Mouse (Mus musculus): ENCODE measurements at regions not wholly inside any gene's neighbourhood (a gene's known extent, or its start where the extent isn't known, plus 50 kb on each side); places are given as distances from the start of the nearest gene placed in this dataset.

DNA sequence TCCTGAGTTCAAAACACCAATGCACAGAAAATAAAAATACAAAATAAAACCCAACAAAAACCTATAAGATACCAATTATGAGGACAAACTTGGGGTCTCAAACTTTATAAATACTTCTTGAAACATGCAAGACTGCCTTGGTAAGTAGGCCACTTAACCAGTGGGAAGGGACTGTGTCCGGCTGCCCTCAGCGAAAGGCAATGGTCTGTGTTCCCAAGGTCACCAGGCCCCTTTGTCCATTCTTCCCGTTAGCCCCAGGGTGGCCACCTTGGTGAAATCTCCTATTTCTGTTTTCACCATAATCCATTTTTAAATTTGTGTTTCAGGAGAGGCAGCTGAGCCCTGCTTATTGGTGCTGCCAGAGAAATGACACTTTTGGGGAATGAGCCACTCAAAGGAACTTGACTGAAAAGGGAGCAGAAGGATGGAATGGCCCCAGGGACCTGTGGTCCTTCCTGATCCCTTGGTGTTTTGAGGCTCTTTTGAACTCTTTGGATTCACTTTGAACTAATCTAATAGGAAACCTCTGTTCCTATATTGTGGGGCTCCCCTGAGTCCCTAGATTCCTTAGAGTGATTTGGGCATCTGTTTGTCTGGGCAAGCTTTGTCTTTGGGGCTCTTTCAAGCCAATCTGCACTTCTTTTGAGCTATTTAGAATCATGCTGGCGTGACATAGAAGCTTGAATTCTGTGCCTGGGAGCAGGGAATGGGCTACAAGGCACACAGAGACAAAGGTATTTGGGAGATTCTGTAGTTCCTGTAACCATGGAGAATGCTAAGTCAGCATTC lies 313.3 kb upstream of the Klf3 start:
- peaks cover 0 to 3% of the 10 kb centered on the region in 2 experiments; a peak in 2 of 4 replicates for H3K36me3 ChIP-seq (ENCODE audit: control insufficient read depth in 1 of 2, insufficient read depth in 2 of 2, low read length in 2 of 2)
- no peaks in the 10 kb centered on the region for H3K9me3 ChIP-seq (replicated peaks; ENCODE audit: insufficient read depth, low read length)
- TF ChIP-seq ZNF384 (IDR thresholded peaks at IDR 0.05; ENCODE audit: low read depth, low read length) (no peak), USF2 (IDR thresholded peaks at IDR 0.05; ENCODE audit: borderline replicate concordance in 1 of 2, insufficient read depth in 1 of 2, low read depth in 1 of 2, low read length in 2 of 2) (no peak), BHLHE40 (IDR thresholded peaks at IDR 0.05; ENCODE audit: borderline replicate concordance, low read depth, low read length) (no peak)
- H3K4me1 ChIP-seq (ENCODE audit: control insufficient read depth in 1 of 2, insufficient read depth in 2 of 2, low read length in 2 of 2), result peaks cover 0 to 10% of the 10 kb centered on the region in 2 experiments; a peak in 2 of 4 replicates
- H3K27ac ChIP-seq (ENCODE audit: control insufficient read depth, low read depth, low read length), result no peak overlapping the region
- H3K9ac ChIP-seq (ENCODE audit: control insufficient read depth, low read depth, low read length, poor library complexity, severe bottlenecking), result no peak overlapping the region
- H3K79me2 ChIP-seq (ENCODE audit: control insufficient read depth, insufficient read depth, low read length, poor library complexity), result no peaks in the 10 kb centered on the region
- no peaks in the 10 kb centered on the region for H3K27me3 ChIP-seq (ENCODE audit: control insufficient read depth in 1 of 2, insufficient read depth in 2 of 2, low read length in 2 of 2)
- DNase-seq (ENCODE audit: low read depth, low spot score), result no peak
- no peak overlapping the region for H3K4me3 ChIP-seq (ENCODE audit: control insufficient read depth in 1 of 2, insufficient read depth in 1 of 2, low read depth in 2 of 2, low read length in 2 of 2)

DNA sequence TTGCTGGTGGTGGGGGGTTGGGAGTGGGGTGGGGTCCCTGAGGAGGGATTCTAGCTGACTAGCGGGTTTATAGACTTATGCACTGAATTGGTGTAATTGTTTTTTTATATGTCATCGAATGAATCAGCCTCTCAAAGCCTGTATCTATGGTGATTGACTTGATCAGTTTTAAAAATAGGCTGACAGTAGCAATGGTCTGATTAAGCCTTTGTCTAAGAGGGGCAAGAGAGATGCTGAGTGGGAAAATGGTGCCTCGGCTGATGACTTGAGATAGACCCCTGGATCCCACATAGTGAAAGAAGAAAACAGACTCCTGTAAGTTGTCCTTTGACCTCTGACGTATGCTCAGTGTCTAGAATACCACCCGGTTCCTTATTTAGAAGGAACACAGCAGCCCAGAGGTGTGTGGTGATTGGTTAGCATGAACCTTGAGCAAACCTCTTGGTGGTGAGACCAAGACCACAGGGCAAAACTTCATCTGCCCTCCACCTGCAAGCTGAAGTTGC lies 312.7 kb upstream of the Klf3 start:
- no peaks in the 10 kb centered on the region for H3K9me3 ChIP-seq (replicated peaks; ENCODE audit: insufficient read depth, low read length)
- H3K27ac ChIP-seq (ENCODE audit: control insufficient read depth, low read depth, low read length), result no peak overlapping the region
- H3K79me2 ChIP-seq (ENCODE audit: control insufficient read depth, insufficient read depth, low read length, poor library complexity), result no peaks in the 10 kb centered on the region
- TF ChIP-seq MYC (IDR thresholded peaks at IDR 0.05; ENCODE audit: low read depth, low read length) (no peak), ZKSCAN1 (IDR thresholded peaks at IDR 0.05; ENCODE audit: low read depth, low read length) (no peak), ZNF384 (IDR thresholded peaks at IDR 0.05; ENCODE audit: low read depth, low read length) (no peak), NRF1 (IDR thresholded peaks at IDR 0.05; ENCODE audit: insufficient read depth, low read depth, low read length, poor library complexity, severe bottlenecking) (no peak), GABPA (IDR thresholded peaks at IDR 0.05; ENCODE audit: low read depth, low read length) (no peak), SMC3 (IDR thresholded peaks at IDR 0.05; ENCODE audit: low read depth, low read length) (no peak)
- peaks cover 0 to 10% of the 10 kb centered on the region in 2 experiments; a peak in 2 of 4 replicates for H3K4me1 ChIP-seq (ENCODE audit: control insufficient read depth in 1 of 2, insufficient read depth in 2 of 2, low read length in 2 of 2)
- H3K36me3 ChIP-seq (ENCODE audit: control insufficient read depth in 1 of 2, insufficient read depth in 2 of 2, low read length in 2 of 2), result peaks cover 0 to 3% of the 10 kb centered on the region in 2 experiments; a peak in 2 of 4 replicates
- H3K4me3 ChIP-seq (ENCODE audit: control insufficient read depth in 1 of 2, insufficient read depth in 1 of 2, low read depth in 2 of 2, low read length in 2 of 2), result no peak overlapping the region
- H3K9ac ChIP-seq (ENCODE audit: control insufficient read depth, low read depth, low read length, poor library complexity, severe bottlenecking), result no peak overlapping the region
- no peaks in the 10 kb centered on the region for H3K27me3 ChIP-seq (ENCODE audit: control insufficient read depth in 1 of 2, insufficient read depth in 2 of 2, low read length in 2 of 2)
- no peak for DNase-seq (ENCODE audit: low read depth, low spot score)

DNA sequence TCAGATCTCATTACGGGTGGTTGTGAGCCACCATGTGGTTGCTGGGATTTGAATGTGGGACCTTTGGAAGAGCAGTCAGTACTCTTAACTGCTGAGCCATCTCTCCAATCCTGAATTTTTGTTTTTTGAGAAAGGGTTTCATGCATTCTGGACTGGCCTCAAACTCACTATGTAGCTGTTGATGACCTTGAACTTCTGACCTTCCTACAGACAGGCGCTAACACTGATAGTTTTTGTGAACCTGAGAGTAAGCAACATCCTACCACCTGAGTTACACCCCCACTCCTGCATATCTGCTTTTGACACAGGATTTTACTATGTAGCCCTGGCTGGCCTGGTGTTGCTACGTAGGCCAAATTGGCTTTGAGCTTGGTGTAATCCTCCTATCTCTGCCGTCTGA lies 308.8 kb upstream of the Klf3 start:
- Histone ChIP-seq H3K4me3 (ENCODE audit: control insufficient read depth in 1 of 2, insufficient read depth in 1 of 2, low read depth in 2 of 2, low read length in 2 of 2) (no peak overlapping the region), H3K27ac (ENCODE audit: control insufficient read depth, low read depth, low read length) (no peak overlapping the region), H3K9me3 (replicated peaks; ENCODE audit: insufficient read depth, low read length) (no peaks in the 10 kb centered on the region), H3K27me3 (ENCODE audit: control insufficient read depth in 1 of 2, insufficient read depth in 2 of 2, low read length in 2 of 2) (no peaks in the 10 kb centered on the region), H3K9ac (ENCODE audit: control insufficient read depth, low read depth, low read length, poor library complexity, severe bottlenecking) (no peak overlapping the region), H3K36me3 (ENCODE audit: control insufficient read depth in 1 of 2, insufficient read depth in 2 of 2, low read length in 2 of 2) (no peaks in the 10 kb centered on the region), H3K4me1 (ENCODE audit: control insufficient read depth in 1 of 2, insufficient read depth in 2 of 2, low read length in 2 of 2) (no peaks in the 10 kb centered on the region), H3K79me2 (ENCODE audit: control insufficient read depth, insufficient read depth, low read length, poor library complexity) (no peaks in the 10 kb centered on the region)
- DNase-seq (ENCODE audit: low read depth, low spot score), result no peak
- TF ChIP-seq MAZ (IDR thresholded peaks at IDR 0.05; ENCODE audit: low read depth, low read length), result no peak
- TF ChIP-seq ZNF384 (IDR thresholded peaks at IDR 0.05; ENCODE audit: low read depth, low read length), result no peak
- no peak for TF ChIP-seq CTCF (IDR thresholded peaks at IDR 0.05 in 2 of 3, conservative IDR thresholded peaks at IDR 0.05 in 1 of 3; ENCODE audit: control insufficient read depth in 1 of 3, insufficient read depth in 1 of 3, low read depth in 2 of 3, low read length in 3 of 3, poor library complexity in 1 of 3, severe bottlenecking in 1 of 3)
- TF ChIP-seq ELF1 (IDR thresholded peaks at IDR 0.05; ENCODE audit: low read depth, low read length), result no peak
- no peak for TF ChIP-seq TAL1 (IDR thresholded peaks at IDR 0.05; ENCODE audit: low read length)
- no peak for TF ChIP-seq MEF2A (IDR thresholded peaks at IDR 0.05; ENCODE audit: extremely low read depth, insufficient replicate concordance, low read depth, low read length, poor library complexity, severe bottlenecking)
- TF ChIP-seq MAX (IDR thresholded peaks at IDR 0.05; ENCODE audit: low read length), result no peak
- TF ChIP-seq RCOR1 (IDR thresholded peaks at IDR 0.05; ENCODE audit: low read depth, low read length), result no peak
- no peak for TF ChIP-seq ETS1 (IDR thresholded peaks at IDR 0.05; ENCODE audit: low read depth, low read length)
- no peak for TF ChIP-seq ZKSCAN1 (IDR thresholded peaks at IDR 0.05; ENCODE audit: low read depth, low read length)

Measured in MEL (cell line).